Mouse (Mus musculus) MEL (cell line): Measurements from ENCODE around the gene Speg. TPM values are rescaled to one million over a fixed set of nuclear protein-coding genes. Genes with fewer than 3 reads are reported as not detected.

Experiments
- DNase-seq: peaks from one replicate; pipeline ENCODE4 v3.0.0; 2011; ENCODE audit warnings: low read depth, low spot score
- H3K27ac ChIP-seq: 2 replicates; pipeline ENCODE4 v1.5.1; 2012; ENCODE audit warnings: low read depth, mild to moderate bottlenecking, control low read depth, low read length, moderate library complexity; ENCODE audit not compliant: control insufficient read depth
- H3K27me3 ChIP-seq, 2 experiments: fragments of 150-350 bp in 1 of 2; sonication (generic) in 1 of 2; 2 replicates each; pipeline ENCODE4 v1.6.1; 2012; ENCODE audit warnings: low read length in 2 of 2, mild to moderate bottlenecking in 2 of 2, improper control_type of control experiment in 1 of 2, moderate library complexity in 1 of 2; ENCODE audit not compliant: insufficient read depth in 2 of 2, control insufficient read depth in 1 of 2
- H3K36me3 ChIP-seq, 2 experiments: 2 replicates each; pipeline ENCODE4 v1.6.1; 2012 to 2014; ENCODE audit warnings: low read length in 2 of 2, improper control_type of control experiment in 1 of 2, inconsistent platforms in 1 of 2, mild to moderate bottlenecking in 1 of 2; ENCODE audit not compliant: insufficient read depth in 2 of 2, control insufficient read depth in 1 of 2
- H3K4me1 ChIP-seq, 2 experiments: fragments of 150-350 bp in 1 of 2; sonication (generic) in 1 of 2; 2 replicates each; pipeline ENCODE4 v1.6.1; 2012; ENCODE audit warnings: low read length in 2 of 2, improper control_type of control experiment in 1 of 2, mild to moderate bottlenecking in 1 of 2; ENCODE audit not compliant: insufficient read depth in 2 of 2, control insufficient read depth in 1 of 2
- H3K4me3 ChIP-seq, 2 experiments: fragments of 150-350 bp in 1 of 2; sonication (generic) in 1 of 2; 2 replicates each; pipeline ENCODE4 v1.5.1; 2012; ENCODE audit warnings: low read depth in 2 of 2, low read length in 2 of 2, mild to moderate bottlenecking in 2 of 2, moderate library complexity in 2 of 2, control low read depth in 1 of 2, improper control_type of control experiment in 1 of 2; ENCODE audit not compliant: control insufficient read depth in 1 of 2, insufficient read depth in 1 of 2
- H3K79me2 ChIP-seq: 2 replicates; pipeline ENCODE4 v1.6.1; 2012; ENCODE audit warnings: mild to moderate bottlenecking, low read length, moderate library complexity; ENCODE audit not compliant: control insufficient read depth, poor library complexity, insufficient read depth
- H3K9ac ChIP-seq: 2 replicates; pipeline ENCODE4 v1.6.1; 2012; ENCODE audit warnings: low read depth, mild to moderate bottlenecking, control low read depth, low read length, moderate library complexity; ENCODE audit not compliant: control insufficient read depth, poor library complexity, severe bottlenecking
- H3K9me3 ChIP-seq: fragments of 150-350 bp; sonication (generic); replicated peaks from 2 replicates; pipeline ENCODE4 v1.6.1; 2012; ENCODE audit warnings: mild to moderate bottlenecking, low read length, improper control_type of control experiment, moderate library complexity; ENCODE audit not compliant: insufficient read depth
- BHLHE40 ChIP-seq: IDR thresholded peaks from 2 replicates; pipeline ENCODE4 v1.6.1; 2012; ENCODE audit warnings: low read depth, mild to moderate bottlenecking, inconsistent platforms, low read length, improper control_type of control experiment, borderline replicate concordance
- CHD1 ChIP-seq: IDR thresholded peaks from 2 replicates; pipeline ENCODE4 v1.6.1; 2012; ENCODE audit warnings: low read depth, mild to moderate bottlenecking, inconsistent platforms, low read length, improper control_type of control experiment
- CHD2 ChIP-seq: IDR thresholded peaks from 2 replicates; pipeline ENCODE4 v1.6.1; 2011; ENCODE audit warnings: low read length, improper control_type of control experiment
- CTCF ChIP-seq, 3 experiments: IDR thresholded peaks in 2 of 3; conservative IDR thresholded peaks in 1 of 3; 2 replicates each; pipeline ENCODE4 v1.5.1; 2011 to 2012; ENCODE audit warnings: low read length in 3 of 3, low read depth in 2 of 3, mild to moderate bottlenecking in 2 of 3, improper control_type of control experiment in 1 of 3, inconsistent platforms in 1 of 3, mixed read lengths in 1 of 3, moderate library complexity in 1 of 3; ENCODE audit not compliant: control insufficient read depth in 1 of 3, insufficient read depth in 1 of 3, poor library complexity in 1 of 3, severe bottlenecking in 1 of 3
- E2F4 ChIP-seq: IDR thresholded peaks from 2 replicates; pipeline ENCODE4 v1.6.1; 2011; ENCODE audit warnings: low read depth, low read length, improper control_type of control experiment, borderline replicate concordance
- ELF1 ChIP-seq: IDR thresholded peaks from 2 replicates; pipeline ENCODE4 v1.6.1; 2014; ENCODE audit warnings: low read depth, mild to moderate bottlenecking, inconsistent platforms, low read length, improper control_type of control experiment, moderate library complexity
- EP300 ChIP-seq, 2 experiments: IDR thresholded peaks; 2 replicates each; pipeline ENCODE4 v1.6.1; 2011; ENCODE audit warnings: improper control_type of control experiment in 2 of 2, low read length in 2 of 2, low read depth in 1 of 2, mild to moderate bottlenecking in 1 of 2
- ETS1 ChIP-seq: IDR thresholded peaks from 2 replicates; pipeline ENCODE4 v1.6.1; 2012; ENCODE audit warnings: low read depth, mild to moderate bottlenecking, inconsistent platforms, low read length, improper control_type of control experiment, moderate library complexity
- GATA1 ChIP-seq: IDR thresholded peaks from 2 replicates; pipeline ENCODE4 v1.6.1; 2011; ENCODE audit warnings: low read depth, low read length, improper control_type of control experiment
- HCFC1 ChIP-seq: IDR thresholded peaks from 2 replicates; pipeline ENCODE4 v1.6.1; 2012; ENCODE audit warnings: low read depth, mild to moderate bottlenecking, inconsistent platforms, low read length, improper control_type of control experiment, moderate library complexity
- JUND ChIP-seq: IDR thresholded peaks from 2 replicates; pipeline ENCODE4 v1.6.1; 2011; ENCODE audit warnings: low read depth, mild to moderate bottlenecking, improper control_type of control experiment, low read length
- MAFK ChIP-seq: IDR thresholded peaks from 2 replicates; pipeline ENCODE4 v1.6.1; 2011; ENCODE audit warnings: low read depth, mild to moderate bottlenecking, low read length, improper control_type of control experiment, borderline replicate concordance
- MAX ChIP-seq: IDR thresholded peaks from 2 replicates; pipeline ENCODE4 v1.6.1; 2011; ENCODE audit warnings: low read length, improper control_type of control experiment
- MEF2A ChIP-seq: IDR thresholded peaks from 2 replicates; pipeline ENCODE4 v1.6.1; 2014; ENCODE audit warnings: low read depth, mild to moderate bottlenecking, inconsistent platforms, low read length, improper control_type of control experiment; ENCODE audit not compliant: poor library complexity, insufficient replicate concordance, severe bottlenecking; ENCODE audit errors: extremely low read depth
- MXI1 ChIP-seq: IDR thresholded peaks from 2 replicates; pipeline ENCODE4 v1.6.1; 2011; ENCODE audit warnings: mild to moderate bottlenecking, low read depth, low read length, improper control_type of control experiment
- NELFE ChIP-seq: IDR thresholded peaks from 2 replicates; pipeline ENCODE4 v1.6.1; 2011; ENCODE audit warnings: low read depth, low read length, improper control_type of control experiment
- NRF1 ChIP-seq: IDR thresholded peaks from 2 replicates; pipeline ENCODE4 v1.6.1; 2014; ENCODE audit warnings: low read depth, mild to moderate bottlenecking, inconsistent platforms, low read length, improper control_type of control experiment, moderate library complexity; ENCODE audit not compliant: poor library complexity, insufficient read depth, severe bottlenecking
- POLR2A ChIP-seq, 2 experiments: IDR thresholded peaks; 2 replicates each; pipeline ENCODE4 v1.6.1; 2011 to 2012; ENCODE audit warnings: low read length in 2 of 2, mild to moderate bottlenecking in 2 of 2, control low read depth in 1 of 2, improper control_type of control experiment in 1 of 2, low read depth in 1 of 2, moderate library complexity in 1 of 2; ENCODE audit not compliant: control insufficient read depth in 1 of 2, insufficient read depth in 1 of 2, poor library complexity in 1 of 2
- POLR2AphosphoS2 ChIP-seq: IDR thresholded peaks from 2 replicates; pipeline ENCODE4 v1.6.1; 2011; ENCODE audit warnings: low read length, improper control_type of control experiment
- RAD21 ChIP-seq: IDR thresholded peaks from 2 replicates; pipeline ENCODE4 v1.6.1; 2011; ENCODE audit warnings: mild to moderate bottlenecking, low read depth, low read length, improper control_type of control experiment
- SIN3A ChIP-seq: IDR thresholded peaks from 2 replicates; pipeline ENCODE4 v1.6.1; 2012; ENCODE audit warnings: low read length, improper control_type of control experiment, inconsistent platforms
- SMC3 ChIP-seq: IDR thresholded peaks from 2 replicates; pipeline ENCODE4 v1.6.1; 2011; ENCODE audit warnings: low read depth, low read length, improper control_type of control experiment
- TCF12 ChIP-seq: IDR thresholded peaks from 2 replicates; pipeline ENCODE4 v1.6.1; 2014; ENCODE audit warnings: low read depth, mild to moderate bottlenecking, inconsistent platforms, low read length, improper control_type of control experiment, moderate library complexity
- USF1 ChIP-seq: IDR thresholded peaks from 2 replicates; pipeline ENCODE4 v1.6.1; 2014; ENCODE audit warnings: low read depth, mild to moderate bottlenecking, inconsistent platforms, low read length, improper control_type of control experiment, moderate library complexity
- USF2 ChIP-seq, 2 experiments: IDR thresholded peaks; 2 replicates each; pipeline ENCODE4 v1.6.1; 2011 to 2012; ENCODE audit warnings: improper control_type of control experiment in 2 of 2, low read length in 2 of 2, borderline replicate concordance in 1 of 2, inconsistent platforms in 1 of 2, low read depth in 1 of 2, mild to moderate bottlenecking in 1 of 2; ENCODE audit not compliant: insufficient read depth in 1 of 2
- ZC3H11A ChIP-seq: IDR thresholded peaks from 2 replicates; pipeline ENCODE4 v1.6.1; 2012; ENCODE audit warnings: low read depth, mild to moderate bottlenecking, inconsistent platforms, low read length, improper control_type of control experiment
- ZKSCAN1 ChIP-seq: IDR thresholded peaks from 2 replicates; pipeline ENCODE4 v1.6.1; 2012; ENCODE audit warnings: low read depth, mild to moderate bottlenecking, inconsistent platforms, low read length, improper control_type of control experiment, moderate library complexity
- ZMIZ1 ChIP-seq: IDR thresholded peaks from 2 replicates; pipeline ENCODE4 v1.6.1; 2012; ENCODE audit warnings: low read depth, mild to moderate bottlenecking, inconsistent platforms, low read length, improper control_type of control experiment, moderate library complexity
- ZNF384 ChIP-seq: IDR thresholded peaks from 2 replicates; pipeline ENCODE4 v1.6.1; 2012; ENCODE audit warnings: low read depth, mild to moderate bottlenecking, inconsistent platforms, low read length, improper control_type of control experiment
- polyA plus RNA-seq, 2 experiments: library from polyadenylated mRNA; stranded (reverse) in 1 of 2; unstranded in 1 of 2; fragments of >175 nt in 1 of 2; fragments of >200 nt in 1 of 2; gene quantifications; 2 replicates each; pipeline versions ENCODE4 v1.2.1 to v1.2.4; 2012; ENCODE audit warnings: low replicate concordance in 2 of 2, low read depth in 1 of 2; ENCODE audit not compliant: insufficient read length in 2 of 2, insufficient read depth in 1 of 2, missing spikeins in 1 of 2
- total RNA-seq: library from RNA; depleted of rRNA; stranded (reverse); fragments of 300-350 nt; gene quantifications from 2 replicates; pipeline ENCODE4 v1.2.3, GENCODE M21; 2012

Gene Speg
- total and polyA plus RNA-seq, 3 experiments, result 1.7 to 9.5 TPM; not detected in 1

- H3K36me3 ChIP-seq, result no peaks in the 10 kb centered on the region
- DNase-seq, result no peak
- H3K9ac ChIP-seq, result no peak overlapping the region
- no peaks in the 10 kb centered on the region for H3K4me1 ChIP-seq
- TF ChIP-seq MAX, result no peak
- TF ChIP-seq POLR2A (IDR thresholded peaks at IDR 0.05; ENCODE audit: control insufficient read depth in 1 of 2, insufficient read depth in 1 of 2, low read depth in 1 of 2, low read length in 2 of 2, poor library complexity in 1 of 2), result no peak
- no peak for TF ChIP-seq HCFC1
- no peak for TF ChIP-seq NELFE
- TF ChIP-seq USF2 (IDR thresholded peaks at IDR 0.05; ENCODE audit: borderline replicate concordance in 1 of 2, insufficient read depth in 1 of 2, low read depth in 1 of 2, low read length in 2 of 2), result no peak
- no peak for TF ChIP-seq USF1
- TF ChIP-seq ZNF384, result no peak
- TF ChIP-seq POLR2AphosphoS2, result no peak
- no peak for TF ChIP-seq SIN3A
- no peak for TF ChIP-seq NRF1
- no peak for TF ChIP-seq CHD2
- TF ChIP-seq BHLHE40, result no peak
- no peak for TF ChIP-seq ETS1
- no peak for TF ChIP-seq MEF2A
- no peak for TF ChIP-seq ZMIZ1
- no peak for TF ChIP-seq ZKSCAN1
- TF ChIP-seq MAFK, result no peak
- H3K4me3 ChIP-seq, result no peak overlapping the region
- no peak overlapping the region for H3K27ac ChIP-seq
- no peaks in the 10 kb centered on the region for H3K9me3 ChIP-seq
- H3K27me3 ChIP-seq, result no peaks in the 10 kb centered on the region; a peak in 1 of 4 replicates
- no peaks in the 10 kb centered on the region for H3K79me2 ChIP-seq
Observed at GRCm38 (mm10) chr1:75372450-75372849, 2.6 kb upstream of the Speg start.

- Histone ChIP-seq H3K4me1 (no peaks in the 10 kb centered on the region), H3K27me3 (no peaks in the 10 kb centered on the region; a peak in 1 of 4 replicates), H3K9ac (no peak overlapping the region), H3K79me2 (no peaks in the 10 kb centered on the region), H3K27ac (no peak overlapping the region), H3K4me3 (no peak overlapping the region), H3K36me3 (no peaks in the 10 kb centered on the region), H3K9me3 (no peaks in the 10 kb centered on the region)
- DNase-seq, result no peak
- TF ChIP-seq NRF1 (no peak), ZC3H11A (no peak), ZKSCAN1 (no peak), RAD21 (no peak), TCF12 (no peak), E2F4 (no peak), MAFK (no peak), MEF2A (no peak), CTCF (IDR thresholded peaks at IDR 0.05 in 2 of 3, conservative IDR thresholded peaks at IDR 0.05 in 1 of 3; ENCODE audit: control insufficient read depth in 1 of 3, insufficient read depth in 1 of 3, low read depth in 2 of 3, low read length in 3 of 3, poor library complexity in 1 of 3, severe bottlenecking in 1 of 3) (no peak), HCFC1 (no peak), POLR2AphosphoS2 (no peak), USF1 (no peak), ZNF384 (no peak), ELF1 (no peak), CHD1 (no peak), EP300 (IDR thresholded peaks at IDR 0.05; ENCODE audit: low read depth in 1 of 2, low read length in 2 of 2) (no peak), SMC3 (no peak), JUND (no peak), GATA1 (no peak), MXI1 (no peak)
Observed at GRCm38 (mm10) chr1:75373276-75373675, 1.8 kb upstream of the Speg start.
